Mouse (Mus musculus) forebrain, embryonic 10.5 days (tissue): ENCODE measurements around the gene Mfsd12. TPM values are rescaled to one million over a fixed set of nuclear protein-coding genes. Genes with fewer than 3 reads are reported as not detected.
A peak's percentile ranks its signal among the peaks of the same experiment; 100 is the strongest.

ENCODE experiments used
- DNase-seq: peaks from one replicate; pipeline ENCODE4 v3.0.0-alpha.2; 2017; ENCODE audit warnings: low spot score; ENCODE audit errors: extremely low spot score
- H3K27ac ChIP-seq: fragments of 300-500 bp; sonication (generic); 2 replicates; pipeline ENCODE4 v1.5.1; 2016; ENCODE audit warnings: mild to moderate bottlenecking
- H3K27me3 ChIP-seq: fragments of 300-500 bp; sonication (generic); 2 replicates; pipeline ENCODE4 v1.6.1; 2016; ENCODE audit warnings: mild to moderate bottlenecking; ENCODE audit not compliant: poor library complexity, severe bottlenecking
- H3K36me3 ChIP-seq: fragments of 300-500 bp; sonication (generic); replicated peaks from 2 replicates; pipeline ENCODE4 v1.6.1; 2016; ENCODE audit warnings: mild to moderate bottlenecking, moderate library complexity
- H3K4me1 ChIP-seq: fragments of 300-500 bp; sonication (generic); 2 replicates; pipeline ENCODE4 v1.6.1; 2016
- H3K4me3 ChIP-seq: fragments of 300-500 bp; sonication (generic); 2 replicates; pipeline ENCODE4 v1.5.1; 2016; ENCODE audit warnings: mild to moderate bottlenecking, moderate library complexity
- H3K9me3 ChIP-seq: fragments of 300-500 bp; sonication (generic); 2 replicates; pipeline ENCODE4 v1.6.1; 2016; ENCODE audit warnings: mild to moderate bottlenecking, moderate library complexity
- WGBS: fragments of 180-500 bp; shearing (Covaris S2); methylation state at CpG from one replicate; pipeline ENCODE4 v1.1.7; 2016; 5-methylcytosine and 5-hydroxymethylcytosine counted together
- polyA plus RNA-seq: library from polyadenylated mRNA; unstranded; fragments of >200 nt; fragmentation: Nextera tagmentation; extraction: Ambion mirVana; gene quantifications from 2 replicates; pipeline ENCODE4 v1.2.1, GENCODE M21; 2016

The Mfsd12 gene
- polyA plus RNA-seq, 1 experiment from 2014 or later = 6.7 TPM

DNA sequence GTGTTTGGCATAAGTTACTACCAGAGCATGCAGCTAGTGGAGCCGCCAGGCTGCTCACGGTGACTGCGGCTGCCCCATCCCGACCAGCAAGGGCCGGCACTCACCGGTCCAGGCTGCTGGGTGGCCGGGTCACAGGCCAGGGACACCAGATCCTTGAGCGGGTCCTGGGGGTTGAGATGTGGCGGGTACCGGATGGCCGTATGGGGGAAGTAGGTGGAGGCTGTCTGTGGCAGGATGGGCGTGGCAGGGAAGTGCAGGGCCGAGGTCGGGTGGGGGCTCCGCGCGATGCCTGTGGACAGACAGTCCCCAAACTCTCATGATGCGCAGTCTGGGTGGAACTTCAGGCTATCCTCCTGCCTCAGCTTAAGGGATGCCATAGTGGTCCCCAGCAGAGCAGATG lies 47.4 kb downstream of the Mfsd12 start:
- H3K9me3 ChIP-seq = no peaks in the 10 kb centered on the region
- peaks cover 95% of the 10 kb centered on the region for H3K4me1 ChIP-seq
- H3K36me3 ChIP-seq = peaks cover 16% of the 10 kb centered on the region
- no peak for DNase-seq
- peak overlapping the region; percentile 45 for H3K27ac ChIP-seq
- peaks cover 97% of the 10 kb centered on the region for H3K27me3 ChIP-seq
- no peak overlapping the region for H3K4me3 ChIP-seq
- WGBS = 57% methylated on average over 18 of the region's 18 CpGs

DNA sequence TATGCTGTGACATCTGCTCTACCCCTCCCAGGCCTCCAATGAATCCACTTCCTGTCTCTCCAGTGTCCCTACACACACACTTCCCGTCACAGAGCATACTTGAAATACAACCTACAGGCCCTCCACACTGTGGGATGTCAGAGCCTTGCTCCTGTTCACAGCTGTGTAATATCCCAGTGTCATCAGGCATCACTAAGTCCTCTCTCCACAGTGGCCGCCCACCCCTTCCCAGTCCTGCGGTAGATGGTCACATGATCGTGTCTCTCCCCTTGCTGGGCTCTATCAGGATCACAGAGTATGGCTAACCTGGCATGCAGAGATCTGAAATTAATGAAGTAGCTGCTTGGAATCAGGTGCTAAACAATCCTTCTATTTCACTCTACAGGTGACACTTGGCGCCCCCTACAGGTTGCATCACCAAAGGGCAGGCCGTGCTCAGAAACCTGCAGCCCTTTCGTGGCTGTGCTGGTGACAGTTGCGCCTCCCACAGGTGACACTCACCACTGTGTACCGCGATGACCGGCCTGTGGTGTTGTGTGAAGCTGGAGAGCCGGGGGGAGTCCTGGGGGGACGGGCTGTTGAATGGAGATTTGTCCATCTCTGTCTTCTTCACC lies 48.4 kb downstream of the Mfsd12 start:
- no peak for DNase-seq
- Histone ChIP-seq H3K27ac (peak overlapping the region; percentile 16; the same call in 1 of the 2 replicates), H3K4me1 (peaks cover 95% of the 10 kb centered on the region), H3K36me3 (peaks cover 7% of the 10 kb centered on the region; the same call in 1 of the 2 replicates), H3K9me3 (no peaks in the 10 kb centered on the region), H3K4me3 (no peak overlapping the region), H3K27me3 (peaks cover 87% of the 10 kb centered on the region)
- WGBS = 40% methylated on average over 13 of the region's 13 CpGs

DNA sequence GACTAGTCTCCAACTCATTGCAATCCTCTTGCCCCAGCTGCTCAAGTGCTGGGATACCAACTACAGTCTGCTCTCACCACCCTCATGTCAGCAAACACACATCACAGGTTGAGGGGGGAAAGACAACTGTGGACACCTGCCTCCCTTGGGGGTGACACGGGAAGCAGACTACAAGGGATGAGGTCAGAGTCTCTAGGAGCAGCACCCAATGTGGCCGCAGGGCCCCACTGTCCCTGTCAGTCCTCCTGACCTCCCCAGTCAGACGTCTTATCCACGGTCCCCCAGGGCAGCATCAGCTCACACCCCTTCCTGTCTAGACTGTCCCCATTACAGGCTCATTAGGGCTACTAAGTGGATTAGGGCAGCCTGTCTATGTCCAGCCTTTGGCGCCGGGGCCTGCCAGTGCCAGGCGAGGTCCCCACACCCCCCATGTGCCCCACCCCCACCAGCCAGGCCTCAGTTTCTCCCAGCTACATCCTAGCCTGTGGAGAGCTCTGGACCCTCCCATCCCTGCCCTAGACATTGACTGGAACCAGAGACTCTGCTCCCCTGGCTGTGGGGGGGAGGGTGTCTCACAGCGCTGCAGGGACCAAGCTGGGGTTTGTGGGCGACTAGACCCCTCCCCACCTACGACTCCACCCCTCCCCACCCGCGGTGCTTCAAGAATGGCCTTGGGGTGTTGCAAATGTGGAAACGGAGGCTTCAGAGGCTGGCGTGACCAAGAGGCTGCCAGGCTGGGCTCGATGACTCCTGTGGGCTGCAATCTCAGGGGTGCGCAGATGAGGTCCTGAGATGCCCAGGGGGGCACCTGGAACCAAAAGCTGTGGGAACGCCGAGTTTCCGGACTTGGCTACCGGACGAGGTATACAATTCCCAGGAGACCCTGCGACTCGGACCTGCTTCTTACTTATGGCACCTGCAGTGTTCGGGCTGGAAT lies 49.5 kb downstream of the Mfsd12 start:
- Histone ChIP-seq H3K27me3 (peaks cover 77% of the 10 kb centered on the region), H3K36me3 (peaks cover 7% of the 10 kb centered on the region; the same call in 1 of the 2 replicates), H3K4me1 (peaks cover 95% of the 10 kb centered on the region), H3K27ac (peak overlapping the region; percentile 51), H3K9me3 (no peaks in the 10 kb centered on the region), H3K4me3 (peak overlapping the region; percentile 41)
- WGBS = 17% methylated on average over 24 of the region's 24 CpGs
- DNase-seq = no peak

DNA sequence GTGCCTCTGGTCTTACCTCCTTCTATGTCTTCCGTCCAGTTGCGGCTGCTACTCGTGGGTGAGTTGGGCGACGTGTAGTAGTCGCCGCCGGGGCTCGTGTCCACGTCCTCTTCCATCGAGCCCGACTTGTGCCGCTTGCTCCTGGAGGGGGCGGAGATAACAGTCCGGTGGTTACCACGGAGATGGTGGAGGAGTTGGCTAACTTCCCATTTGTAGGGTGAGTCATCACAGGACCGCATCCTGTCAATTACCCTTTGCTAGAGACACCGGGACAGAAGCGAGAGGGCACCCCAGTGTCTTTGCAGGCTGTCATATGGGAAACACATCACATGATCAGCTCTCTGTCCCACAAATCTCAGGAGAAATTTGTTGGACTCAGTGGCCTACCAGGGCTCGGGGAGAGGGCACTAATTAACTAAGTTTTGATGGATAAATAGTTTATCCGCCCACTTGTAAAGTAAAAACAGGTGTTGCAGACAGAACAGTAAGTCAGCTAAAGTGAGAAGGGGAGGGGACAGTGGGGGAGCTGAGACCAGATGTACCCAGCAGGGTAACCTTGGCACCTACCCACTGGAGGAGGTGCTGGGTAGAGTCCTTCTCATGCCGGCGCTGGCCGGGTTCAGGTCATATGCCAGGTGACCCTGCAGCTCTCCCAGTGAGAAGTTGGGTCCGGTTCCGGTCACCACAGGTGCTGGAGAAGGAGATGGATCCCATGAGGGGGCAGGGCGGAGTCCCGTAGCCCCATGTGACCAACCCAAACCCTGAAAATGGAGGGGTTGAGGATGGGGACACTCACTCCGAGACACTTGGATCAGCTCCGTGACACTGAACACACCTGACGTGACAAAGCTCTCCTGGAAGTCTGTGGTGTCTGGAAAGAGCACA lies 50.5 kb downstream of the Mfsd12 start:
- no peak for DNase-seq
- peaks cover 95% of the 10 kb centered on the region for H3K4me1 ChIP-seq
- H3K27ac ChIP-seq = peak overlapping the region; percentile 77
- H3K27me3 ChIP-seq = peaks cover 67% of the 10 kb centered on the region
- WGBS = 23% methylated on average over 31 of the region's 31 CpGs
- peak overlapping the region; percentile 41 for H3K4me3 ChIP-seq
- peaks cover 7% of the 10 kb centered on the region; the same call in 1 of the 2 replicates for H3K36me3 ChIP-seq
- no peaks in the 10 kb centered on the region for H3K9me3 ChIP-seq

DNA sequence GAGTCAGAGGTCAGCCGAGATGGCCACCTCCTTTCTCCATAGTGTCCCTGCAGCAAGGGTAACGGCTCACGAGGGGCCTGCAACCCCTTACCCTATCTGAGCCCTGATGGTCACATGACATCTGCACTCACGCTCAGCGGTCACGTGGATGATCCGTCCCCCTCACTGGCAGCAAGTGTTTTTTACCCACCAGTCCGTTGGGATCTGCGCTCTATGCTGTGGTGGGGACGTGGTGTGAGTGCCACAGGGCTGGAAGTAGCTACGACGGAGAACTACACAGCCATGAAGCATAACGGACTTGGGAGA lies 51.1 kb downstream of the Mfsd12 start:
- Histone ChIP-seq H3K27ac (peak overlapping the region; percentile 77), H3K9me3 (no peaks in the 10 kb centered on the region), H3K4me1 (peaks cover 95% of the 10 kb centered on the region), H3K27me3 (peaks cover 61% of the 10 kb centered on the region), H3K36me3 (peaks cover 7% of the 10 kb centered on the region; the same call in 1 of the 2 replicates), H3K4me3 (peak overlapping the region; percentile 8; the same call in 1 of the 2 replicates)
- 41% methylated on average over 13 of the region's 13 CpGs for WGBS
- no peak for DNase-seq

DNA sequence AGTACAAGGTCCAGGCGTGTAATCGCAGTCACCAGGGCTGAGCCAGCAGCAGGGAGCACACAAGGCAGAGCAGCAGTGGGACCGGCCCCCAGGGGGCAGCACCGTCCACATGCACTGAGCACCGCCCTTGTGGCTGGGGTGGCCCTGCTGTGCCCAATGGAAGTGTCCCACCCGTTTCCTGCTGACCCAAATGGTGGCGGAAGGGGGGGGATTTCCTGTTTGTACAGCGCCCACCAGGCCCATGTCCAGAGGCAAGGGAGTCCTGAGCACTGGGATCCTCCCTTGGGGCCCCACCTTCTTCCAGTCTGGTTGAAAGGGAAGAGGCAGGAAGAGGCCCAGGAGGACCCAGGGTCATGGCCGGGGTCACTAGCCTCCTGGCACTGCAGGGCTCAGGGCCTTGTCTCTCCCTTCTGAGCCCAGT lies 51.6 kb downstream of the Mfsd12 start:
- H3K27ac ChIP-seq = peak overlapping the region; percentile 77
- no peaks in the 10 kb centered on the region for H3K9me3 ChIP-seq
- H3K27me3 ChIP-seq = peaks cover 56% of the 10 kb centered on the region
- peak overlapping the region; percentile 9; the same call in 1 of the 2 replicates for H3K4me3 ChIP-seq
- peaks cover 95% of the 10 kb centered on the region for H3K4me1 ChIP-seq
- H3K36me3 ChIP-seq = peaks cover 7% of the 10 kb centered on the region; the same call in 1 of the 2 replicates
- 11% methylated on average over 9 of the region's 9 CpGs for WGBS
- DNase-seq = peak; percentile 72

DNA sequence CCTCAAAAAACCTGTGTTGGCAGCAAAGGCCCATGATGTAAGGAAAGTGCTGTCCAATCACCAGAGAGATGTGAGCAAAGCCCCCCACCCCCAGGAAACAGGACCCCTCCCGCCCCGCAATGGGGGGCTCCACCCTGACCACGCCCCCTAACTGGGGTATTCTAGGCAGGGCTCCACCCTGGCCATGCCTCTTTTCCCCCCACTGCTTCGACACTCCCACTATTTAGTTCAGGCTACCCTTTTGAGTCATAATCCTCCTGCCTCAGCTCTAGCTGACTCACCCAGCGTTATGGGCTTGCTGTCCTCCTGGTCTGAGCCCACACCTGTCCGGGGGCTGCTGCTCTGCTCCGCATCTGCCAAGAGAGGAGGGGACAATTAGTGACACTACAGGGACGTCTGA lies 52.0 kb downstream of the Mfsd12 start:
- H3K27me3 ChIP-seq = peaks cover 51% of the 10 kb centered on the region
- H3K27ac ChIP-seq = peak overlapping the region; percentile 77
- H3K4me1 ChIP-seq = peaks cover 95% of the 10 kb centered on the region
- DNase-seq = no peak
- H3K9me3 ChIP-seq = no peaks in the 10 kb centered on the region
- peaks cover 7% of the 10 kb centered on the region; the same call in 1 of the 2 replicates for H3K36me3 ChIP-seq
- 10% methylated on average over 8 of the region's 8 CpGs for WGBS
- H3K4me3 ChIP-seq = peak overlapping the region; percentile 9; the same call in 1 of the 2 replicates

DNA sequence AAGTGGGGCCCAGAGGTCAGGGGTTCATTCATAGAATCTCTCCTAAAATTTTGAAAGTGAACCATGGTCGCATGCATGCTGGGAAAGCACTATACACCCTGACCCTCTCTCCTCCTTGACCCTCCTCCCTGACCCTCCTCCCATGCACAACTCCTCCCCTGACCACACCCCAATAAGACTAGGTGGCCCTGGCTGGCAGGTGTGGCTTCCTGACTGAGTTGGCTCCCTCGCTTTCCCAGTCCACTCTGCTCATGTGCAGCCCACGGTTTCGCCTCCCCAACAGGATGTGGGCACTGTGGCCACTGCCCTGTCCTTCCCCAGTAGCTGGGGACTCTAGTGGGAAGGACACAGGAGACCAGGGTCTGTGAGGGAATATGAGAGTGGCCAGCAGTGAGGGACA lies 53.1 kb downstream of the Mfsd12 start:
- Histone ChIP-seq H3K36me3 (peaks cover 5% of the 10 kb centered on the region; the same call in 1 of the 2 replicates), H3K27me3 (peaks cover 41% of the 10 kb centered on the region), H3K9me3 (no peaks in the 10 kb centered on the region), H3K27ac (peak overlapping the region; percentile 77; the same call in 1 of the 2 replicates), H3K4me1 (peaks cover 99% of the 10 kb centered on the region), H3K4me3 (no peak overlapping the region)
- 71% methylated on average over 4 of the region's 4 CpGs for WGBS
- DNase-seq = no peak

DNA sequence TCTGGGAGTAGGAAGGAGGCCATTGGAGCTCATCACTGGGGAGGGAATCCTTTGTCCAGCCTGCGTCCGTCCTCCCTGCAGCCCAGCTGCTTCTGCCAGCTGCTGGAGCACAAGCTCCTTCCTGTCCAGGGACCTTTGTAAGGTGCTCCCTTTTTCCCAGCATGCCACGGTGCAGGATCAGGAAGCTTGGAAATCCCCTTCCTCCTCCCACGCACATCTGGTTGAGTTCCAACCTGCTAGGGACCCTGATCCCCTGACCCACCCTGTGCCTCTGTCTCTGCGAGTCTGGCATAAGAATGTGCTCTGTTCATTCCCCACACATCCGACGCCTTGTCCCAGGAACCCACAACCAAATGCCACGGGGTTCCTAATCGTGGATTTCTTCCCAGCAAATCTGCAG lies 53.7 kb downstream of the Mfsd12 start:
- peak overlapping the region; percentile 62 for H3K27ac ChIP-seq
- DNase-seq = no peak
- peaks cover 100% of the 10 kb centered on the region for H3K4me1 ChIP-seq
- no peak overlapping the region for H3K4me3 ChIP-seq
- no peaks in the 10 kb centered on the region for H3K9me3 ChIP-seq
- H3K36me3 ChIP-seq = peaks cover under 1% of the 10 kb centered on the region; the same call in 1 of the 2 replicates
- 79% methylated on average over 9 of the region's 9 CpGs for WGBS
- H3K27me3 ChIP-seq = peaks cover 35% of the 10 kb centered on the region

DNA sequence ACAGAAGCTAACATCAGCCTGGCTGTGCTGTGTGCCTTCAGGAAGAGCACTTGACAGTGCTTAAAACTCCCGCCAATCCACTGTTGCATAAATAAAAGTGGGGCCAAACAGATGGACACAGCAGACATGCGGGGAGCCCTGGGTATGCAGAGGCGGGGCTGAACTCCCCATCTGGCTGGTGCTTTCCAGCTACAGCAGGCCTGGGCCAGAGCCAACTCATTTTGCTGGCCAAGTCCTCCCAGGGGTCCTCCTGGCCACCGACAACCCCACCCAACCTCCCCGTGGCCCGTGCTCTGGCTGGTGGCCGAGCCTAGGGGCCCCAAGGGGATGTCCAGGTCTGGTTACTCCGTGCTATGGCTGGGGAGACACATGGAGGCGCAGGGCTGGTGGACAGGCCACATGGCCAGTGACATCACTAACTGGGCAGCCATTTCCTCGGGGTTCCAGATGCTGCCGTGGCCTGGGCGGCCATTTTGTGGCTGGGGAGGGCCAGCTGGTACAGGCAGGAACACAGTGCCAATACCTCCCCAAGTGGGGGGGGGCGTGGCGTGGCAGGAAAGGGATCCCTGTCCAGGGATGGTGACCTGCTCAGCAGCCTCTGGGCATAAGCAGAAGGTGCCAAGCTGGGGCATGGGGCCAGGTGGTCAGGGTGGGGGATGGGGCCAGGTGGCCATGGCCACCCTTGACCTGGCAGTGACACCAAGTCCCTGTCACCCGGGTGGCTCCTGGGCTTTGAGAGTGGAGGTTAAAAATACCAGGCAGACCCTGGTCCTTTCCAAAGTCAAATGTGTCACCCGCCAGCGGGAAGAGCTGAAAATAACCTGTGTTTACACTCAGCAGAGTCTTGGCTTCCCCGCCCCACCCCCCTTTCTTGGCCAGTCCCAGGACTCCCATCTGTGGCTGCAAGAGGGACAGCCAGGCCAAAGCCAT lies 54.4 kb downstream of the Mfsd12 start:
- H3K27ac ChIP-seq = peak overlapping the region; percentile 62

DNA sequence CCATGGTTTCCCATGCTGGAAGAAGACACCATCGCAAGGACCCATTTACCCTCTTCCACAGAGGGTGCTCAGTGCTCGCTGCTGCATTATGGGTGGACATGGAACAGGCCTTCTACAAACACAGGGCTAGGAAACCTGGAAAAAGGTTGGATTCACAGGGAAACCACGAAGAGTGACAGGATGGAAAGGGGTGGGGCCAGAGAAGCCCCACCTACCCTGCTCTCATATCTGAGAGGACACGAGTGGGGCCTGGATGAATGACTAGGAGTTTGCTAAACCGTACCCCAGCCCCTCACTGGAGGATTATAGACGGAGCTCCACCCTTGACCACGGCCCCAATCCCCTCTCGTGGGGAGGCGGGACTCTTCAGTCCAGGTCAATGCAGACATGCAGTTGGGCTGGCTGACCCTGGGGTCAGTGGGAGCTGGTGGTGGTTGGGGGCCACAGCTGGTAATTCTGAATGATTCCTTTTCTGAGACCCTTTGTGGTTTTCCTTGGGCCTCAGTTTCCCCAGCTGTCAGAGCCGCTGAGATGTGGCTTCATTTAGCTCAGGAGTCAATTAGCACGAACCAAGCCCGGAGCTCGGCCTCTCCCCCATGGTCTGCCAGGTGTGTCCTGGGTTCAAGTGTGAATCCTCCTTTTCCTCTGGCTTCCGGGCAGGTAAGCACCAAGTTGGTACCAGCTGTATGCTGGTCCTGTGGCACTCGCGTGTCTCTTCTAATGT lies 55.5 kb downstream of the Mfsd12 start:
- Histone ChIP-seq H3K4me3 (0 out of 2 replicates have a peak overlapping the region, but pooled peaks have one; percentile 37), H3K9me3 (no peaks in the 10 kb centered on the region), H3K4me1 (peaks cover 100% of the 10 kb centered on the region), H3K27ac (peak overlapping the region; percentile 89), H3K27me3 (peaks cover 26% of the 10 kb centered on the region), H3K36me3 (no peaks in the 10 kb centered on the region)
- no peak for DNase-seq
- 76% methylated on average over 16 of the region's 16 CpGs for WGBS

More for the DNA sequence above, 54.4 kb downstream of the Mfsd12 start:
- Histone ChIP-seq H3K4me3 (peak overlapping the region; percentile 7; the same call in 1 of the 2 replicates), H3K4me1 (peaks cover 100% of the 10 kb centered on the region), H3K27me3 (peaks cover 27% of the 10 kb centered on the region), H3K9me3 (no peaks in the 10 kb centered on the region), H3K36me3 (no peaks in the 10 kb centered on the region)
- no peak for DNase-seq
- 89% methylated on average over 18 of the region's 18 CpGs for WGBS
